Mouse (Mus musculus): ENCODE measurements around the gene Lrch4. TPM values are rescaled to one million over a fixed set of nuclear protein-coding genes. Genes with fewer than 3 reads are reported as not detected.

The Lrch4 gene
- polyA plus RNA-seq, 1 experiment: not detected

DNA sequence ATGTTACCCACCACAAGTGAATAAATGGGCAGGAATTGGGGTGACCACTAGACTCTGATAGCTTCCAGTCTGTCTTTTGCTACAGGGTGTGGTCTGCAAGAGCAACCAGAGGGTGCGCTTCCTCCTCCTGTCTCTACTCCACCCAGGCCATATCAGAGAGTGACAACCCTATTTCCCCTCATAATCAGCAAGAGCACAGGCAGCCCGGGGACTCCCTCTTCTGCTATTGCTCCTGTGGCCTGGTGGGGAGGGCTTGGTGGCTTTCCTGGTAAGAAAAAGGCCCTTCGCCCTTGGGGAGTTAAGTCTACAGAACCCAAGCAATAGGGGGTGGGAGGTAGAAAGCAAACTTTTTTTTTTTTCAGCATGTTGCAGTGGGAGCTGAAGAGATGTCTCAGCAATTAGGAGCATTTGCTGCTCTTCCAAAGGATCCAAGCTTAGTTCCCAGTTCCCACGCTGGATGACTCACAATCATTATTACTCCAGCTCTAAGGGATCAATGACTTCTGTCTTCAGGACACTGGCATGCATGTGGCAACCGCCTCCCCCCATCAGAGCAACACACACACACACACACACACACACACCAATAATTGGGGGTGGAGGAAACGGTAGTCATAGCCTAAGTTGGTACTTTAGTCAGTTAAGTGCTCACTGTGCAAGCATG, 57.3 kb downstream of the Lrch4 start:
- TF ChIP-seq CTCF (IDR thresholded peaks at IDR 0.05; ENCODE audit: insufficient read depth, low read depth, low read length): no peak
- no peak for TF ChIP-seq POLR2A (IDR thresholded peaks at IDR 0.05; ENCODE audit: insufficient read depth, low read depth, low read length)
- Histone ChIP-seq H3K4me1 (ENCODE audit: control insufficient read depth, insufficient read depth, low read length) (peaks cover 9% of the 10 kb centered on the region), H3K27ac (ENCODE audit: insufficient read depth, low read depth, low read length) (no peak overlapping the region), H3K4me3 (ENCODE audit: insufficient read depth, low read depth, low read length) (no peak overlapping the region)
- WGBS: 55% methylated on average over 6 of the region's 6 CpGs

DNA sequence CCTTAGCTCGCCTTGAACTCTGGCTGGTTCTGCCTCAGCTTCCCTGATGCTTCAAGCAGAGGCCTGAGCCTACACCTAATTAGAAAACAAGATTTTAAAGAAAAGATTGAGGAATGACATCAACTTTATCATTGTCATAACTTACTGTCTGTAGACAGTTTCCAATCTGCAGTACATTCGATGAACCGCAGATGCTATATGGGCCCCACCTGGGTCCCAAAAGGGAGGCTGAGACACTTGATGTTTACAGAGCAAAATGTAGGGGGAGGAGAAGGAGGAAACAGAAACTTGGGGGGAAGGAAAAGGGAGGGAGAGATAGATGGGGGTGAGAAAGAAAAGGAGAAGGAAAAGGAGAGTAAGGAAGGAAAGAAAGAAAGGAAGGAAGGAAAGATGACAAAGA, 61.1 kb downstream of the Lrch4 start:
- TF ChIP-seq POLR2A (IDR thresholded peaks at IDR 0.05; ENCODE audit: insufficient read depth, low read depth, low read length) (no peak), CTCF (IDR thresholded peaks at IDR 0.05; ENCODE audit: insufficient read depth, low read depth, low read length) (no peak)
- Histone ChIP-seq H3K27ac (ENCODE audit: insufficient read depth, low read depth, low read length) (no peak overlapping the region), H3K4me3 (ENCODE audit: insufficient read depth, low read depth, low read length) (no peak overlapping the region), H3K4me1 (ENCODE audit: control insufficient read depth, insufficient read depth, low read length) (peaks cover 3% of the 10 kb centered on the region; the same call in 1 of the 2 replicates)
- 93% methylated on average over 3 of the region's 3 CpGs for WGBS

DNA sequence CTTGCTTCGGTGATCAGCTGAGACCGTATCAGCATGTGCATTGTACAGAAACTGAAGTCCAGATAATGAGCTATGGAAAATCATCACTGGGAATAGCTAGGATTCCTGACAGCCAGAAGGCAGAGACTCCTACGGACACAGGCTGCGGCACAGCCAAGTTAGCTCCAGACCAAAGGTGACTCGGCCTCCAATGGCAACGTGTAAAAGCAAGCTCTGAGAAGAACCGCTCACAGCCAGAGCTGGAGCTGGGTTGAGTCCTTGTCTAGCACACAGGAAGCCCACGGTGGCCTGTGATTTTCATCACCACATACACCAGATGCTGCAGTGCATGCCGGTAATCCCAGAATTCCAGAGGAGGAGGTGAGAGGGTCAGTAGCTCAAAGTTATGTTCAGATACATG, 61.6 kb downstream of the Lrch4 start:
- Histone ChIP-seq H3K4me3 (ENCODE audit: insufficient read depth, low read depth, low read length) (no peak overlapping the region), H3K27ac (ENCODE audit: insufficient read depth, low read depth, low read length) (no peak overlapping the region), H3K4me1 (ENCODE audit: control insufficient read depth, insufficient read depth, low read length) (peaks cover 3% of the 10 kb centered on the region; the same call in 1 of the 2 replicates)
- WGBS: 77% methylated on average over 9 of the region's 9 CpGs
- TF ChIP-seq POLR2A (IDR thresholded peaks at IDR 0.05; ENCODE audit: insufficient read depth, low read depth, low read length) (no peak), CTCF (IDR thresholded peaks at IDR 0.05; ENCODE audit: insufficient read depth, low read depth, low read length) (no peak)

Other genes starting within 250 kb of the Lrch4 start
- not detected in 2 replicates for gene Zan, start 152.1 kb upstream of the Lrch4 start, polyA plus RNA-seq (2012; ENCODE audit: insufficient read depth, insufficient read length, low replicate concordance, missing spikeins)
- gene Pop7, start 126.6 kb upstream of the Lrch4 start, polyA plus RNA-seq (2012; ENCODE audit: insufficient read depth, insufficient read length, low replicate concordance, missing spikeins): not detected in 2 replicates
- not detected in 2 replicates for gene Gigyf1, start 110.6 kb upstream of the Lrch4 start, polyA plus RNA-seq (2012; ENCODE audit: insufficient read depth, insufficient read length, low replicate concordance, missing spikeins)
- not detected in 2 replicates for gene Epo, start 95.9 kb upstream of the Lrch4 start, polyA plus RNA-seq (2012; ENCODE audit: insufficient read depth, insufficient read length, low replicate concordance, missing spikeins)
- gene Gnb2, start 95.6 kb upstream of the Lrch4 start, polyA plus RNA-seq (2012; ENCODE audit: insufficient read depth, insufficient read length, low replicate concordance, missing spikeins): not detected in 2 replicates
- not detected in 2 replicates for gene Actl6b, start 75.6 kb upstream of the Lrch4 start, polyA plus RNA-seq (2012; ENCODE audit: insufficient read depth, insufficient read length, low replicate concordance, missing spikeins)
- gene Tfr2, start 59.3 kb upstream of the Lrch4 start, polyA plus RNA-seq (2012; ENCODE audit: insufficient read depth, insufficient read length, low replicate concordance, missing spikeins): not detected in 2 replicates
- not detected in 2 replicates for gene Mospd3, start 28.1 kb upstream of the Lrch4 start, polyA plus RNA-seq (2012; ENCODE audit: insufficient read depth, insufficient read length, low replicate concordance, missing spikeins)
- gene Pcolce, start 15.3 kb upstream of the Lrch4 start, polyA plus RNA-seq (2012; ENCODE audit: insufficient read depth, insufficient read length, low replicate concordance, missing spikeins): not detected in 2 replicates
- not detected in 2 replicates for gene Fbxo24, start 119 bp upstream of the Lrch4 start, polyA plus RNA-seq (2012; ENCODE audit: insufficient read depth, insufficient read length, low replicate concordance, missing spikeins)
- gene Gm20605, start 54 bp downstream of the Lrch4 start, polyA plus RNA-seq (2012; ENCODE audit: insufficient read depth, insufficient read length, low replicate concordance, missing spikeins): not detected in 2 replicates
- not detected in 2 replicates for gene Sap25, start 12.2 kb downstream of the Lrch4 start, polyA plus RNA-seq (2012; ENCODE audit: insufficient read depth, insufficient read length, low replicate concordance, missing spikeins)
- gene Irs3, start 16.6 kb downstream of the Lrch4 start, polyA plus RNA-seq (2012; ENCODE audit: insufficient read depth, insufficient read length, low replicate concordance, missing spikeins): not detected in 2 replicates
- not detected in 2 replicates for gene Agfg2, start 55.6 kb downstream of the Lrch4 start, polyA plus RNA-seq (2012; ENCODE audit: insufficient read depth, insufficient read length, low replicate concordance, missing spikeins)
- not detected in 2 replicates for gene Nyap1, start 112.5 kb downstream of the Lrch4 start, polyA plus RNA-seq (2012; ENCODE audit: insufficient read depth, insufficient read length, low replicate concordance, missing spikeins)
- gene Tsc22d4, start 116.6 kb downstream of the Lrch4 start, polyA plus RNA-seq (2012; ENCODE audit: insufficient read depth, insufficient read length, low replicate concordance, missing spikeins): 483 TPM in 1 of 2 replicates, not detected in the other
- not detected in 2 replicates for gene Ppp1r35, start 149.7 kb downstream of the Lrch4 start, polyA plus RNA-seq (2012; ENCODE audit: insufficient read depth, insufficient read length, low replicate concordance, missing spikeins)
- not detected in 2 replicates for gene Mepce, start 158.5 kb downstream of the Lrch4 start, polyA plus RNA-seq (2012; ENCODE audit: insufficient read depth, insufficient read length, low replicate concordance, missing spikeins)
- gene Zcwpw1, start 158.7 kb downstream of the Lrch4 start, polyA plus RNA-seq (2012; ENCODE audit: insufficient read depth, insufficient read length, low replicate concordance, missing spikeins): not detected in 2 replicates
- not detected in 2 replicates for gene Pilra, start 207.2 kb downstream of the Lrch4 start, polyA plus RNA-seq (2012; ENCODE audit: insufficient read depth, insufficient read length, low replicate concordance, missing spikeins)
- gene Pilrb1, start 229.0 kb downstream of the Lrch4 start, polyA plus RNA-seq (2012; ENCODE audit: insufficient read depth, insufficient read length, low replicate concordance, missing spikeins): not detected in 2 replicates
- not detected in 2 replicates for gene Pilrb2, start 242.7 kb downstream of the Lrch4 start, polyA plus RNA-seq (2012; ENCODE audit: insufficient read depth, insufficient read length, low replicate concordance, missing spikeins)

Measured in olfactory bulb, adult 2 months (tissue).